Comparison of ENCODE assay signal across 10 mouse cellular contexts in the genomic region with DNA sequence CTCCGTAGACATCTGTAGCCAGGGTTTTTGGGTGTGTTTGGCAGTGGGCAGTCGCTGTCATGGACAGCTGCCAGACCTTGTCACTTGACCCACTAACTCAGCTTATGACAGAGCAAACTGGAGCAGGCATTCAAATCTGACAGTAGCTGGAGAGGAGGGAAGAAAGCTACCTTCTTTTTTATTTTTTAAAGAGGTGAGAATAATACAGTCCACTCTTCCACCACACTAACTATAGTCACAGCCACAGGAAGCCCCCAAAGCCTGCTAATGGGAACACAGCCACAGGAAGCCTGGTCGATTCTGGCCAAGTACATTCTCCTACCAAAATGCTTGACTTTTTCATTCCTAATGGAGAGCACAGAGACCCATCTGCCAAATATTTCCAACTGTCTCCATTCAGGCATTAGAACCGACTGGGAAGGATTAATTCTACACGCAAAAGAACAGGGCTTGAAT.
DNase-seq lines count a peak whose midpoint lies in the region; ATAC-seq and TF ChIP-seq lines count a peak whose summit lies in the region.
"Had no signal": no experiment of that assay in that cellular context is flagged by ENCODE, and none has a peak within 500 bp of the region (broad histone marks: within the 10 kb centered on the region; RNA-seq: fewer than 3 reads in every experiment).

No protein-coding gene starts in this region.

- no peaks in the 10 kb centered on the region for H3K9me3 ChIP-seq in kidney, embryonic 15.5 days (replicated peaks)
- no peaks in the 10 kb centered on the region for H3K9me3 ChIP-seq in limb, embryonic 14.5 days (ENCODE audit: control insufficient read depth, low read length)

- H3K4me2 ChIP-seq in kidney, embryonic 15.5 days, result no peak overlapping the region
- peak overlapping the region; percentile 14; the same call in 1 of the 2 replicates for H3K4me2 ChIP-seq in limb, embryonic 14.5 days (replicated peaks; ENCODE audit: low read depth, low read length, severe bottlenecking)

- 70% methylated on average over 5 of the region's 5 CpGs for WGBS in kidney, embryonic 15.5 days
- WGBS in limb, embryonic 14.5 days, result 41% methylated on average over 5 of the region's 5 CpGs

- no peaks in the 10 kb centered on the region for H3K27me3 ChIP-seq in kidney, embryonic 15.5 days
- H3K27me3 ChIP-seq in limb, embryonic 14.5 days (ENCODE audit: control insufficient read depth, insufficient read depth, low read length), result no peaks in the 10 kb centered on the region

- no peak overlapping the region for H3K27ac ChIP-seq in kidney, embryonic 15.5 days
- H3K27ac ChIP-seq in gastrocnemius, adult 2 months, result peak overlapping the region; percentile 91
- peak overlapping the region; percentile 65 for H3K27ac ChIP-seq in limb, embryonic 14.5 days (replicated peaks; ENCODE audit: low read depth, low read length)
- H3K27ac ChIP-seq: macrophage had no signal

- intact Hi-C loops in gastrocnemius, adult 2 months (cut with DNase I), result loop anchor here (2.0 kb wide), 1 partner anchor 78 kb away; no protein-coding TSS in a partner anchor

- no peak overlapping the region for H3K4me3 ChIP-seq in kidney, embryonic 15.5 days (replicated peaks)
- peak overlapping the region; percentile 58 for H3K4me3 ChIP-seq in gastrocnemius, adult 2 months
- no peak overlapping the region for H3K4me3 ChIP-seq in limb, embryonic 14.5 days (replicated peaks; ENCODE audit: low read length)
- H3K4me3 ChIP-seq: erythroblast, embryonic 14.5 days had no signal

- no peak overlapping the region for H3K9ac ChIP-seq in kidney, embryonic 15.5 days
- no peak overlapping the region for H3K9ac ChIP-seq in limb, embryonic 14.5 days (ENCODE audit: low read depth, low read length, severe bottlenecking)

- peaks cover 46% of the 10 kb centered on the region for H3K4me1 ChIP-seq in kidney, embryonic 15.5 days
- H3K4me1 ChIP-seq in limb, embryonic 14.5 days (ENCODE audit: control insufficient read depth, insufficient read depth, low read length), result peaks cover 36% of the 10 kb centered on the region

- TF ChIP-seq POLR2A in limb, embryonic 14.5 days (IDR thresholded peaks at IDR 0.05; ENCODE audit: borderline replicate concordance, extremely low read depth, insufficient read depth, insufficient read length), result no peak

- ATAC-seq in kidney, embryonic 15.5 days (replicated peaks; ENCODE audit: low FRiP score), result no peak
- peak; percentile 54 for ATAC-seq in limb, embryonic 14.5 days (ENCODE audit: low FRiP score, low read depth)
- ATAC-seq in erythroblast, adult 5-6 weeks (replicated peaks; ENCODE audit: low FRiP score, poor library complexity, severe bottlenecking), result no peak

- TF ChIP-seq CTCF in gastrocnemius, adult 2 months (IDR thresholded peaks at IDR 0.05), result no peak

- H3K36me3 ChIP-seq in kidney, embryonic 15.5 days, result no peaks in the 10 kb centered on the region
- H3K36me3 ChIP-seq in limb, embryonic 14.5 days (ENCODE audit: control insufficient read depth, insufficient read depth, low read length), result no peaks in the 10 kb centered on the region

- peak; percentile 25 to 50 for DNase-seq in kidney, postnatal 25 days
- DNase-seq in adrenal gland, postnatal 14 days, result peak; percentile 73
- DNase-seq in gastrocnemius, adult 2 months, result peak; percentile 80
- DNase-seq in limb, embryonic 14.5 days (ENCODE audit: low spot score), result peak; percentile 63
- DNase-seq in right cerebral cortex, postnatal 36 days (ENCODE audit: low spot score in 2 of 2), result no peak
- DNase-seq in embryo, embryonic 11 days, result no peak

Comparison
In these comparisons a context has a peak if more than half of its experiments do, and no peak if none do; other contexts are left out.
1. DNase-seq: peak in kidney, postnatal 25 days (2 of 2), adrenal gland, postnatal 14 days (single experiment), gastrocnemius, adult 2 months (single experiment) and limb, embryonic 14.5 days (single experiment); none in right cerebral cortex, postnatal 36 days (0 of 2) and embryo, embryonic 11 days (single experiment).